In the genomic region with DNA sequence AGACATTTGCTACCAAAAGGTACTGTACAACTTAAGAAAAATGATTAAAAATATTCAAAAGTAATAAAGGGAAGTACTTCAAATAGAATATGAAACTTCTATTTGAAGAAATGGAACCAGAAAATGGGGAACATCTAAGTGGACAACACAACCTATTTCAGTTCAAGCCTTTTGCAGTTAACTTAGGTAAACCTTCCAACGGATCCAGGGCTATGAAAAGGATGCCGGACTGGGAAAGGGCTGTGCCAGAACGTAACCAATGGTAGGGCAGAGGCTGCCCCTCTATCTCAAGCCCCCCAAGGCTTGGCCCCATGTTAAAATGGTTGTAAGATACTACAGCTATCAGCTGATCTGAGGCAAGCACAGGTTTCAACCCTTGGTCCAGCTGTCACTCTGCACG, we compare ENCODE assay signal across 25 mouse cellular contexts. TPM values are rescaled to one million over a fixed set of nuclear protein-coding genes. Genes with fewer than 3 reads are reported as not detected.
DNase-seq lines count a peak whose midpoint lies in the region; ATAC-seq and TF ChIP-seq lines count a peak whose summit lies in the region.
"Had no signal": no experiment of that assay in that cellular context is flagged by ENCODE, and none has a peak within 500 bp of the region (broad histone marks: within the 10 kb centered on the region; RNA-seq: fewer than 3 reads in every experiment).

No protein-coding gene starts in this region.

- no peak overlapping the region for H3K4me2 ChIP-seq in midbrain, embryonic 11.5 days
- H3K4me2 ChIP-seq in midbrain, embryonic 16.5 days (ENCODE audit: low read length) = no peak overlapping the region
- H3K4me2 ChIP-seq: embryonic facial prominence, embryonic 12.5 days; embryonic facial prominence, embryonic 15.5 days; heart, embryonic 11.5 days; hindbrain, embryonic 13.5 days had no signal

- no peak overlapping the region for H3K9ac ChIP-seq in midbrain, embryonic 11.5 days (ENCODE audit: low read length)
- no peak overlapping the region for H3K9ac ChIP-seq in midbrain, embryonic 16.5 days (ENCODE audit: low read depth, low read length)
- H3K9ac ChIP-seq: embryonic facial prominence, embryonic 12.5 days; embryonic facial prominence, embryonic 15.5 days; forebrain, postnatal 0 days; hindbrain, embryonic 13.5 days had no signal

- peaks cover 10% of the 10 kb centered on the region; the same call in 1 of the 2 replicates for H3K36me3 ChIP-seq in midbrain, embryonic 11.5 days (ENCODE audit: control insufficient read depth, insufficient read depth, low read length)
- peaks cover 23% of the 10 kb centered on the region for H3K36me3 ChIP-seq in midbrain, embryonic 16.5 days (ENCODE audit: control insufficient read depth, insufficient read depth, low read length)

- H3K9me3 ChIP-seq in midbrain, embryonic 11.5 days (ENCODE audit: control insufficient read depth, low read length) = no peaks in the 10 kb centered on the region
- no peaks in the 10 kb centered on the region for H3K9me3 ChIP-seq in midbrain, embryonic 16.5 days (replicated peaks; ENCODE audit: control insufficient read depth, low read length, poor library complexity, severe bottlenecking)
- H3K9me3 ChIP-seq: embryonic facial prominence, embryonic 12.5 days; embryonic facial prominence, embryonic 15.5 days; hindbrain, embryonic 13.5 days had no signal

- ATAC-seq in midbrain, embryonic 11.5 days (ENCODE audit: low FRiP score) = no peak
- ATAC-seq in midbrain, embryonic 16.5 days = no peak
- ATAC-seq in common myeloid progenitor, adult 5-6 weeks (replicated peaks; ENCODE audit: low read depth, poor library complexity, severe bottlenecking) = 0 out of 2 replicates have a peak, but pooled peaks have one; percentile 39
- ATAC-seq in monocyte, adult 5-6 weeks (replicated peaks; ENCODE audit: insufficient number of reproducible peaks, low FRiP score, low TSS enrichment, poor library complexity, severe bottlenecking) = 0 out of 2 replicates have a peak, but pooled peaks have one; percentile 47
- ATAC-seq: activated CD4-positive, CD25-positive, alpha-beta regulatory T cell, adult 4 months; forebrain, embryonic 14.5 days; forebrain, postnatal 0 days; hindbrain, embryonic 16.5 days had no signal

- H3K27me3 ChIP-seq in midbrain, embryonic 11.5 days (ENCODE audit: control insufficient read depth, insufficient read depth, low read length) = no peaks in the 10 kb centered on the region
- no peaks in the 10 kb centered on the region for H3K27me3 ChIP-seq in midbrain, embryonic 16.5 days (ENCODE audit: control insufficient read depth, insufficient read depth, low read depth, low read length)
- H3K27me3 ChIP-seq: embryonic facial prominence, embryonic 12.5 days; embryonic facial prominence, embryonic 15.5 days; hindbrain, embryonic 13.5 days had no signal

- TF ChIP-seq CTCF in bone marrow, adult 2 months (IDR thresholded peaks at IDR 0.05; ENCODE audit: control insufficient read depth, insufficient read depth, low read length) = no peak
- TF ChIP-seq CTCF in lung, adult 2 months (IDR thresholded peaks at IDR 0.05; ENCODE audit: insufficient read depth, low read length) = no peak

- DNase-seq in midbrain, embryonic 11.5 days (ENCODE audit: low spot score, missing footprints) = peak; percentile 28
- no peak for DNase-seq in frontal cortex, postnatal 25 days (ENCODE audit: low spot score in 2 of 2)
- no peak for DNase-seq in cerebellum, adult 8-10 months
- DNase-seq in lung, adult 2 months = no peak
- DNase-seq: adrenal gland, adult 8-10 months; adrenal gland, postnatal 25 days; cerebellum, adult 11 months; cerebellum, adult 2 months; cerebellum, postnatal 10 days; cerebellum, postnatal 36 days; forebrain, postnatal 0 days; gastrocnemius, postnatal 25 days had no signal

- no peaks in the 10 kb centered on the region for H3K4me1 ChIP-seq in midbrain, embryonic 11.5 days (ENCODE audit: control insufficient read depth, insufficient read depth, low read length)
- no peaks in the 10 kb centered on the region for H3K4me1 ChIP-seq in midbrain, embryonic 16.5 days (ENCODE audit: control insufficient read depth, insufficient read depth, low read length)
- H3K4me1 ChIP-seq in bone marrow, adult 2 months (ENCODE audit: control insufficient read depth, insufficient read depth, low read length) = peaks cover 3% of the 10 kb centered on the region
- no peaks in the 10 kb centered on the region for H3K4me1 ChIP-seq in lung, adult 2 months (ENCODE audit: control insufficient read depth, insufficient read depth, low read length)
- H3K4me1 ChIP-seq: embryonic facial prominence, embryonic 12.5 days; embryonic facial prominence, embryonic 15.5 days; hindbrain, embryonic 10.5 days; hindbrain, embryonic 13.5 days had no signal

- TF ChIP-seq POLR2A in bone marrow, adult 2 months (IDR thresholded peaks at IDR 0.05; ENCODE audit: borderline replicate concordance, control insufficient read depth, low read depth, low read length) = no peak
- TF ChIP-seq POLR2A in lung, adult 2 months (IDR thresholded peaks at IDR 0.05; ENCODE audit: borderline replicate concordance, extremely low read depth, low read depth, low read length) = no peak

- H3K27ac ChIP-seq in midbrain, embryonic 11.5 days (ENCODE audit: low read depth, low read length) = no peak overlapping the region
- no peak overlapping the region for H3K27ac ChIP-seq in midbrain, embryonic 16.5 days (ENCODE audit: low read length)
- H3K27ac ChIP-seq in bone marrow, adult 2 months (ENCODE audit: control insufficient read depth, insufficient read depth, low read depth, low read length, poor library complexity) = peak overlapping the region; percentile 67
- H3K27ac ChIP-seq: embryonic facial prominence, embryonic 12.5 days; embryonic facial prominence, embryonic 15.5 days; hindbrain, embryonic 10.5 days; hindbrain, embryonic 13.5 days had no signal

- 87% methylated on average over 4 of the region's 4 CpGs for WGBS in midbrain, embryonic 11.5 days
- WGBS in midbrain, embryonic 16.5 days = 93% methylated on average over 4 of the region's 4 CpGs
- 78% methylated on average over 4 of the region's 4 CpGs for WGBS in bone marrow, adult 2 months
- 89% methylated on average over 4 of the region's 4 CpGs for WGBS in lung, adult 2 months

- H3K4me3 ChIP-seq in midbrain, embryonic 11.5 days (ENCODE audit: low read depth, low read length) = no peak overlapping the region
- no peak overlapping the region for H3K4me3 ChIP-seq in midbrain, embryonic 16.5 days (ENCODE audit: low read depth, low read length)
- H3K4me3 ChIP-seq in bone marrow, adult 2 months (replicated peaks; ENCODE audit: control insufficient read depth, low read depth, low read length) = no peak overlapping the region
- no peak overlapping the region for H3K4me3 ChIP-seq in lung, adult 2 months (replicated peaks; ENCODE audit: extremely low read depth, low read depth, low read length)
- H3K4me3 ChIP-seq: embryonic facial prominence, embryonic 12.5 days; embryonic facial prominence, embryonic 15.5 days; hindbrain, embryonic 10.5 days; hindbrain, embryonic 13.5 days had no signal

RNA-seq across cellular contexts. Expression of a gene that starts 9.4 kb away (rescaled TPM):
- polyA plus RNA-seq in midbrain, embryonic 11.5 days (2014; fragmentation: Nextera tagmentation; extraction: Ambion mirVana) = 4.6 and 5.1 TPM in 2 replicates
- polyA plus RNA-seq in midbrain, embryonic 16.5 days (2015; fragmentation: Nextera tagmentation; extraction: Ambion mirVana) = 1.5 TPM in 2 replicates
- polyA plus RNA-seq in bone marrow, adult 2 months (2011; ENCODE audit: insufficient read depth, insufficient read length, low replicate concordance, missing spikeins) = 3.2 and 5.3 TPM in 2 replicates
- 2.9 and 7.1 TPM in 2 replicates for total RNA-seq in common myeloid progenitor, adult 5-6 weeks (2017)
- 1.6 TPM in 1 of 3 replicates, not detected in the others for total RNA-seq in monocyte, adult 5-6 weeks (2017)
- 0.06 and 0.17 TPM in 2 replicates for polyA plus RNA-seq in lung, adult 2 months (2012; rRNA removed)
- total RNA-seq: gastrocnemius, adult 8-10 months; gastrocnemius, postnatal 25 days had no signal

RNA-seq across cellular contexts. Expression of a gene that starts 20.0 kb away (rescaled TPM):
- 5.9 and 8.3 TPM in 2 replicates for polyA plus RNA-seq in midbrain, embryonic 11.5 days (2014; fragmentation: Nextera tagmentation; extraction: Ambion mirVana)
- polyA plus RNA-seq in midbrain, embryonic 16.5 days (2015; fragmentation: Nextera tagmentation; extraction: Ambion mirVana) = 2.0 and 2.9 TPM in 2 replicates
- polyA plus RNA-seq in bone marrow, adult 2 months (2011; ENCODE audit: insufficient read depth, insufficient read length, low replicate concordance, missing spikeins) = 20.1 and 22.6 TPM in 2 replicates
- 270 and 285 TPM in 2 replicates for total RNA-seq in common myeloid progenitor, adult 5-6 weeks (2017)
- 153 to 230 TPM (median 169 TPM) in 3 replicates for total RNA-seq in monocyte, adult 5-6 weeks (2017)
- polyA plus RNA-seq in lung, adult 2 months (2012; rRNA removed) = 16.9 and 20.9 TPM in 2 replicates

RNA-seq across cellular contexts. Expression of a gene that starts 20.3 kb away (rescaled TPM):
- 61.1 and 62.4 TPM in 2 replicates for polyA plus RNA-seq in midbrain, embryonic 11.5 days (2014; fragmentation: Nextera tagmentation; extraction: Ambion mirVana)
- 44.0 and 46.2 TPM in 2 replicates for polyA plus RNA-seq in midbrain, embryonic 16.5 days (2015; fragmentation: Nextera tagmentation; extraction: Ambion mirVana)
- 22.6 and 24.5 TPM in 2 replicates for polyA plus RNA-seq in bone marrow, adult 2 months (2011; ENCODE audit: insufficient read depth, insufficient read length, low replicate concordance, missing spikeins)
- 81.4 and 84.9 TPM in 2 replicates for total RNA-seq in common myeloid progenitor, adult 5-6 weeks (2017)
- total RNA-seq in monocyte, adult 5-6 weeks (2017) = 59.1 to 69.4 TPM (median 63.9 TPM) in 3 replicates
- polyA plus RNA-seq in lung, adult 2 months (2012; rRNA removed) = 6.5 and 6.6 TPM in 2 replicates

RNA-seq across cellular contexts. Expression of a gene that starts 34.7 kb away (rescaled TPM):
- 18.4 and 20.2 TPM in 2 replicates for polyA plus RNA-seq in midbrain, embryonic 11.5 days (2014; fragmentation: Nextera tagmentation; extraction: Ambion mirVana)
- polyA plus RNA-seq in midbrain, embryonic 16.5 days (2015; fragmentation: Nextera tagmentation; extraction: Ambion mirVana) = 22.8 and 23.7 TPM in 2 replicates
- 3.1 and 4.0 TPM in 2 replicates for polyA plus RNA-seq in bone marrow, adult 2 months (2011; ENCODE audit: insufficient read depth, insufficient read length, low replicate concordance, missing spikeins)
- total RNA-seq in common myeloid progenitor, adult 5-6 weeks (2017) = 13.9 and 15.3 TPM in 2 replicates
- total RNA-seq in monocyte, adult 5-6 weeks (2017) = 20.7 to 22.0 TPM (median 21.7 TPM) in 3 replicates
- polyA plus RNA-seq in lung, adult 2 months (2012; rRNA removed) = 6.8 and 6.9 TPM in 2 replicates

Comparison
In these comparisons a context has a peak if more than half of its experiments do, and no peak if none do; other contexts are left out.
1. ATAC-seq: peak in common myeloid progenitor, adult 5-6 weeks (single experiment) and monocyte, adult 5-6 weeks (single experiment); none in midbrain, embryonic 11.5 days (single experiment) and midbrain, embryonic 16.5 days (single experiment).